Mouse (Mus musculus): Measurements from ENCODE around the gene Hist1h3b.

DNA sequence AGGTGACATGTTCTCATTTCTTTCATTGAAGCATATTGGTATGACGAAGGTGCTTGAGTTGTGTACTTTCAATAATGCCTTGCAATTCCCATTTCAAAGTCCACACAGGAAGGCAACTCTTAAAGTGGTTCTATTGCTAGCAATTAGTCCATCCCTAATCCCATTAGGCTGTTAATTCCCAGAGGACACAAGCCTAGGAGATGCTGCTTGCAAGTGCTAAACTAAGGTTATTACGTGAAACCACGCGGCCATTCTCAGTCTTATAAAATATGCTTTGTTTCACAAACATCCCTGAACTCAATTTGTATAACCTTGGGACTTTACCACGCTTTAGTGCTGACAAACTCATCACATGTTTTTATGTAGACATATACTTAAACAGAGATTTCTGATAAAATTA is 15.0 kb upstream of the Hist1h3b start:
- no peak for TF ChIP-seq MYOD1 (IDR thresholded peaks at IDR 0.05; ENCODE audit: control insufficient read depth in 1 of 3, insufficient read length in 2 of 3, low read depth in 2 of 3)
- TF ChIP-seq TCF3 (IDR thresholded peaks at IDR 0.05; ENCODE audit: insufficient read length, low read depth): no peak
- no peak for TF ChIP-seq POLR2A (IDR thresholded peaks at IDR 0.05; ENCODE audit: insufficient read length, low read depth)
- no peak for TF ChIP-seq MAX (IDR thresholded peaks at IDR 0.05; ENCODE audit: low read depth)

Measured in myocyte (in vitro differentiated cells).